Mouse (Mus musculus) MEL (cell line): ENCODE data around the gene Limk2. TPM values are rescaled to one million over a fixed set of nuclear protein-coding genes. Genes with fewer than 3 reads are reported as not detected.

Experiments used
- DNase-seq: peaks from one replicate; pipeline ENCODE4 v3.0.0; 2011; ENCODE audit warnings: low read depth, low spot score
- H3K27ac ChIP-seq: 2 replicates; pipeline ENCODE4 v1.5.1; 2012; ENCODE audit warnings: low read depth, mild to moderate bottlenecking, control low read depth, low read length, moderate library complexity; ENCODE audit not compliant: control insufficient read depth
- H3K27me3 ChIP-seq, 2 experiments: fragments of 150-350 bp in 1 of 2; sonication (generic) in 1 of 2; 2 replicates each; pipeline ENCODE4 v1.6.1; 2012; ENCODE audit warnings: low read length in 2 of 2, mild to moderate bottlenecking in 2 of 2, improper control_type of control experiment in 1 of 2, moderate library complexity in 1 of 2; ENCODE audit not compliant: insufficient read depth in 2 of 2, control insufficient read depth in 1 of 2
- H3K36me3 ChIP-seq, 2 experiments: 2 replicates each; pipeline ENCODE4 v1.6.1; 2012 to 2014; ENCODE audit warnings: low read length in 2 of 2, improper control_type of control experiment in 1 of 2, inconsistent platforms in 1 of 2, mild to moderate bottlenecking in 1 of 2; ENCODE audit not compliant: insufficient read depth in 2 of 2, control insufficient read depth in 1 of 2
- H3K4me1 ChIP-seq, 2 experiments: fragments of 150-350 bp in 1 of 2; sonication (generic) in 1 of 2; 2 replicates each; pipeline ENCODE4 v1.6.1; 2012; ENCODE audit warnings: low read length in 2 of 2, improper control_type of control experiment in 1 of 2, mild to moderate bottlenecking in 1 of 2; ENCODE audit not compliant: insufficient read depth in 2 of 2, control insufficient read depth in 1 of 2
- H3K4me3 ChIP-seq, 2 experiments: fragments of 150-350 bp in 1 of 2; sonication (generic) in 1 of 2; 2 replicates each; pipeline ENCODE4 v1.5.1; 2012; ENCODE audit warnings: low read depth in 2 of 2, low read length in 2 of 2, mild to moderate bottlenecking in 2 of 2, moderate library complexity in 2 of 2, control low read depth in 1 of 2, improper control_type of control experiment in 1 of 2; ENCODE audit not compliant: control insufficient read depth in 1 of 2, insufficient read depth in 1 of 2
- H3K79me2 ChIP-seq: 2 replicates; pipeline ENCODE4 v1.6.1; 2012; ENCODE audit warnings: mild to moderate bottlenecking, low read length, moderate library complexity; ENCODE audit not compliant: control insufficient read depth, poor library complexity, insufficient read depth
- H3K9ac ChIP-seq: 2 replicates; pipeline ENCODE4 v1.6.1; 2012; ENCODE audit warnings: low read depth, mild to moderate bottlenecking, control low read depth, low read length, moderate library complexity; ENCODE audit not compliant: control insufficient read depth, poor library complexity, severe bottlenecking
- H3K9me3 ChIP-seq: fragments of 150-350 bp; sonication (generic); replicated peaks from 2 replicates; pipeline ENCODE4 v1.6.1; 2012; ENCODE audit warnings: mild to moderate bottlenecking, low read length, improper control_type of control experiment, moderate library complexity; ENCODE audit not compliant: insufficient read depth
- BHLHE40 ChIP-seq: IDR thresholded peaks from 2 replicates; pipeline ENCODE4 v1.6.1; 2012; ENCODE audit warnings: low read depth, mild to moderate bottlenecking, inconsistent platforms, low read length, improper control_type of control experiment, borderline replicate concordance
- CHD2 ChIP-seq: IDR thresholded peaks from 2 replicates; pipeline ENCODE4 v1.6.1; 2011; ENCODE audit warnings: low read length, improper control_type of control experiment
- E2F4 ChIP-seq: IDR thresholded peaks from 2 replicates; pipeline ENCODE4 v1.6.1; 2011; ENCODE audit warnings: low read depth, low read length, improper control_type of control experiment, borderline replicate concordance
- ELF1 ChIP-seq: IDR thresholded peaks from 2 replicates; pipeline ENCODE4 v1.6.1; 2014; ENCODE audit warnings: low read depth, mild to moderate bottlenecking, inconsistent platforms, low read length, improper control_type of control experiment, moderate library complexity
- GABPA ChIP-seq: IDR thresholded peaks from 2 replicates; pipeline ENCODE4 v1.6.1; 2012; ENCODE audit warnings: low read depth, mild to moderate bottlenecking, inconsistent platforms, low read length, improper control_type of control experiment, moderate library complexity
- GATA1 ChIP-seq: IDR thresholded peaks from 2 replicates; pipeline ENCODE4 v1.6.1; 2011; ENCODE audit warnings: low read depth, low read length, improper control_type of control experiment
- JUND ChIP-seq: IDR thresholded peaks from 2 replicates; pipeline ENCODE4 v1.6.1; 2011; ENCODE audit warnings: low read depth, mild to moderate bottlenecking, improper control_type of control experiment, low read length
- KAT2A ChIP-seq: conservative IDR thresholded peaks from 2 replicates; pipeline ENCODE4 v1.6.1; 2012; ENCODE audit warnings: low read depth, low read length, improper control_type of control experiment, inconsistent platforms
- MAFK ChIP-seq: IDR thresholded peaks from 2 replicates; pipeline ENCODE4 v1.6.1; 2011; ENCODE audit warnings: low read depth, mild to moderate bottlenecking, low read length, improper control_type of control experiment, borderline replicate concordance
- MAZ ChIP-seq: IDR thresholded peaks from 2 replicates; pipeline ENCODE4 v1.6.1; 2012; ENCODE audit warnings: low read depth, mild to moderate bottlenecking, inconsistent platforms, low read length, improper control_type of control experiment
- MEF2A ChIP-seq: IDR thresholded peaks from 2 replicates; pipeline ENCODE4 v1.6.1; 2014; ENCODE audit warnings: low read depth, mild to moderate bottlenecking, inconsistent platforms, low read length, improper control_type of control experiment; ENCODE audit not compliant: poor library complexity, insufficient replicate concordance, severe bottlenecking; ENCODE audit errors: extremely low read depth
- MXI1 ChIP-seq: IDR thresholded peaks from 2 replicates; pipeline ENCODE4 v1.6.1; 2011; ENCODE audit warnings: mild to moderate bottlenecking, low read depth, low read length, improper control_type of control experiment
- MYB ChIP-seq: IDR thresholded peaks from 2 replicates; pipeline ENCODE4 v1.6.1; 2011; ENCODE audit warnings: mild to moderate bottlenecking, low read depth, low read length, improper control_type of control experiment
- NELFE ChIP-seq: IDR thresholded peaks from 2 replicates; pipeline ENCODE4 v1.6.1; 2011; ENCODE audit warnings: low read depth, low read length, improper control_type of control experiment
- NRF1 ChIP-seq: IDR thresholded peaks from 2 replicates; pipeline ENCODE4 v1.6.1; 2014; ENCODE audit warnings: low read depth, mild to moderate bottlenecking, inconsistent platforms, low read length, improper control_type of control experiment, moderate library complexity; ENCODE audit not compliant: poor library complexity, insufficient read depth, severe bottlenecking
- POLR2A ChIP-seq, 2 experiments: IDR thresholded peaks; 2 replicates each; pipeline ENCODE4 v1.6.1; 2011 to 2012; ENCODE audit warnings: low read length in 2 of 2, mild to moderate bottlenecking in 2 of 2, control low read depth in 1 of 2, improper control_type of control experiment in 1 of 2, low read depth in 1 of 2, moderate library complexity in 1 of 2; ENCODE audit not compliant: control insufficient read depth in 1 of 2, insufficient read depth in 1 of 2, poor library complexity in 1 of 2
- POLR2AphosphoS5 ChIP-seq: IDR thresholded peaks from 2 replicates; pipeline ENCODE4 v1.6.1; 2012; ENCODE audit warnings: low read depth, borderline replicate concordance, mild to moderate bottlenecking, inconsistent platforms, low read length, moderate library complexity, mixed read lengths
- RAD21 ChIP-seq: IDR thresholded peaks from 2 replicates; pipeline ENCODE4 v1.6.1; 2011; ENCODE audit warnings: mild to moderate bottlenecking, low read depth, low read length, improper control_type of control experiment
- RCOR1 ChIP-seq: IDR thresholded peaks from 2 replicates; pipeline ENCODE4 v1.6.1; 2012; ENCODE audit warnings: low read depth, mild to moderate bottlenecking, inconsistent platforms, low read length, improper control_type of control experiment
- SIN3A ChIP-seq: IDR thresholded peaks from 2 replicates; pipeline ENCODE4 v1.6.1; 2012; ENCODE audit warnings: low read length, improper control_type of control experiment, inconsistent platforms
- SMC3 ChIP-seq: IDR thresholded peaks from 2 replicates; pipeline ENCODE4 v1.6.1; 2011; ENCODE audit warnings: low read depth, low read length, improper control_type of control experiment
- TAL1 ChIP-seq: IDR thresholded peaks from 2 replicates; pipeline ENCODE4 v1.6.1; 2012; ENCODE audit warnings: mild to moderate bottlenecking, inconsistent platforms, low read length, moderate library complexity, mixed read lengths
- TBP ChIP-seq: IDR thresholded peaks from 2 replicates; pipeline ENCODE4 v1.8.0; 2011; ENCODE audit warnings: low read depth, low read length, improper control_type of control experiment
- TCF12 ChIP-seq: IDR thresholded peaks from 2 replicates; pipeline ENCODE4 v1.6.1; 2014; ENCODE audit warnings: low read depth, mild to moderate bottlenecking, inconsistent platforms, low read length, improper control_type of control experiment, moderate library complexity
- UBTF ChIP-seq: IDR thresholded peaks from 2 replicates; pipeline ENCODE4 v1.6.1; 2012; ENCODE audit warnings: low read depth, mild to moderate bottlenecking, inconsistent platforms, low read length, improper control_type of control experiment, moderate library complexity, borderline replicate concordance; ENCODE audit not compliant: insufficient read depth
- USF2 ChIP-seq, 2 experiments: IDR thresholded peaks; 2 replicates each; pipeline ENCODE4 v1.6.1; 2011 to 2012; ENCODE audit warnings: improper control_type of control experiment in 2 of 2, low read length in 2 of 2, borderline replicate concordance in 1 of 2, inconsistent platforms in 1 of 2, low read depth in 1 of 2, mild to moderate bottlenecking in 1 of 2; ENCODE audit not compliant: insufficient read depth in 1 of 2
- ZC3H11A ChIP-seq: IDR thresholded peaks from 2 replicates; pipeline ENCODE4 v1.6.1; 2012; ENCODE audit warnings: low read depth, mild to moderate bottlenecking, inconsistent platforms, low read length, improper control_type of control experiment
- ZKSCAN1 ChIP-seq: IDR thresholded peaks from 2 replicates; pipeline ENCODE4 v1.6.1; 2012; ENCODE audit warnings: low read depth, mild to moderate bottlenecking, inconsistent platforms, low read length, improper control_type of control experiment, moderate library complexity
- ZNF384 ChIP-seq: IDR thresholded peaks from 2 replicates; pipeline ENCODE4 v1.6.1; 2012; ENCODE audit warnings: low read depth, mild to moderate bottlenecking, inconsistent platforms, low read length, improper control_type of control experiment
- polyA plus RNA-seq, 2 experiments: library from polyadenylated mRNA; stranded (reverse) in 1 of 2; unstranded in 1 of 2; fragments of >175 nt in 1 of 2; fragments of >200 nt in 1 of 2; gene quantifications; 2 replicates each; pipeline versions ENCODE4 v1.2.1 to v1.2.4; 2012; ENCODE audit warnings: low replicate concordance in 2 of 2, low read depth in 1 of 2; ENCODE audit not compliant: insufficient read length in 2 of 2, insufficient read depth in 1 of 2, missing spikeins in 1 of 2
- total RNA-seq: library from RNA; depleted of rRNA; stranded (reverse); fragments of 300-350 nt; gene quantifications from 2 replicates; pipeline ENCODE4 v1.2.3, GENCODE M21; 2012

Limk2 gene
- total and polyA plus RNA-seq, 3 experiments: 19.6 to 29.1 TPM; not detected in 1

GRCm38 (mm10) chr11:3387482-3388196, 21.4 kb downstream of the Limk2 start:
- peak; percentile 54 for DNase-seq
- H3K79me2 ChIP-seq: no peaks in the 10 kb centered on the region
- H3K9ac ChIP-seq: no peak overlapping the region
- TF ChIP-seq KAT2A: no peak
- 0 out of 2 replicates have a peak, but pooled peaks have one; percentile 19 for TF ChIP-seq GATA1
- TF ChIP-seq ZNF384: no peak
- TF ChIP-seq ELF1: no peak
- no peak for TF ChIP-seq RAD21
- no peak for TF ChIP-seq MYB
- TF ChIP-seq TAL1: no peak
- no peak for TF ChIP-seq POLR2A (IDR thresholded peaks at IDR 0.05; ENCODE audit: control insufficient read depth in 1 of 2, insufficient read depth in 1 of 2, low read depth in 1 of 2, low read length in 2 of 2, poor library complexity in 1 of 2)
- no peak for TF ChIP-seq BHLHE40
- TF ChIP-seq ZKSCAN1: 0 out of 2 replicates have a peak, but pooled peaks have one; percentile 69
- no peak for TF ChIP-seq ZC3H11A
- TF ChIP-seq MXI1: no peak
- no peak overlapping the region for H3K27ac ChIP-seq
- H3K36me3 ChIP-seq: peaks cover 2 to 13% of the 10 kb centered on the region in 2 experiments; a peak in 3 of 4 replicates
- no peaks in the 10 kb centered on the region for H3K9me3 ChIP-seq
- no peak overlapping the region for H3K4me3 ChIP-seq
- H3K4me1 ChIP-seq: peaks cover 8 to 15% of the 10 kb centered on the region in 2 experiments
- no peaks in the 10 kb centered on the region for H3K27me3 ChIP-seq

- H3K9ac ChIP-seq: no peak overlapping the region
- no peaks in the 10 kb centered on the region for H3K27me3 ChIP-seq
- H3K4me3 ChIP-seq: no peak overlapping the region
- no peak overlapping the region for H3K27ac ChIP-seq
- peaks cover 2 to 13% of the 10 kb centered on the region in 2 experiments; a peak in 3 of 4 replicates for H3K36me3 ChIP-seq
- H3K9me3 ChIP-seq: no peaks in the 10 kb centered on the region
- H3K79me2 ChIP-seq: no peaks in the 10 kb centered on the region
- peaks cover 8 to 15% of the 10 kb centered on the region in 2 experiments for H3K4me1 ChIP-seq
- DNase-seq: peak; percentile 98
- 0 out of 2 replicates have a peak, but pooled peaks have one; percentile 9 for TF ChIP-seq NRF1
- no peak for TF ChIP-seq POLR2AphosphoS5
- TF ChIP-seq MAFK: no peak
- peak; percentile 96 for TF ChIP-seq SIN3A
- TF ChIP-seq MAZ: peak; percentile 70; the same call in 1 of the 2 replicates
- TF ChIP-seq ZKSCAN1: no peak; the same call in 1 of the 2 replicates
- 0 out of 2 replicates have a peak, but pooled peaks have one; percentile 38 for TF ChIP-seq ZNF384
- peak; percentile 95 for TF ChIP-seq SMC3
- 0 out of 2 replicates have a peak, but pooled peaks have one; percentile 20 for TF ChIP-seq GABPA
- TF ChIP-seq UBTF: no peak
- peak; percentile 94 for TF ChIP-seq RCOR1
- TF ChIP-seq TBP: no peak; the same call in 1 of the 2 replicates
- peak; percentile 30; the same call in 1 of the 2 replicates for TF ChIP-seq JUND
- no peak for TF ChIP-seq USF2 (IDR thresholded peaks at IDR 0.05; ENCODE audit: borderline replicate concordance in 1 of 2, insufficient read depth in 1 of 2, low read depth in 1 of 2, low read length in 2 of 2)
- no peak for TF ChIP-seq CHD2
- no peak for TF ChIP-seq E2F4
- peak; percentile 67 for TF ChIP-seq TCF12
- TF ChIP-seq MEF2A: no peak
- TF ChIP-seq MXI1: peak; percentile 98
- peak; percentile 47 for TF ChIP-seq TAL1
- TF ChIP-seq NELFE: peak; percentile 18; the same call in 1 of the 2 replicates
- peak; percentile 83 for TF ChIP-seq BHLHE40
Observed at GRCm38 (mm10) chr11:3386941-3387368, 22.0 kb downstream of the Limk2 start.
